Mouse (Mus musculus): ENCODE measurements around the gene Gm438. TPM values are rescaled to one million over a fixed set of nuclear protein-coding genes. Genes with fewer than 3 reads are reported as not detected.

Gm438 gene
- total and polyA plus RNA-seq, 3 experiments = not detected

Other genes starting within 250 kb of the Gm438 start
- not detected in 2 replicates for gene Gm13124, start 221.4 kb downstream of the Gm438 start, total RNA-seq (2012; rRNA removed)
- not detected in 2 replicates for gene Gm13124, start 221.4 kb downstream of the Gm438 start, total RNA-seq (2014; rRNA removed)
- not detected in 2 replicates for gene Gm13124, start 221.4 kb downstream of the Gm438 start, polyA plus RNA-seq (2012; ENCODE audit: insufficient read length, low read depth)
- not detected in 2 replicates for gene Aadacl4, start 172.9 kb downstream of the Gm438 start, total RNA-seq (2012; rRNA removed)
- not detected in 2 replicates for gene Aadacl4, start 172.9 kb downstream of the Gm438 start, total RNA-seq (2014; rRNA removed)
- gene Aadacl4, start 172.9 kb downstream of the Gm438 start, polyA plus RNA-seq (2012; ENCODE audit: insufficient read length, low read depth) = not detected in 2 replicates
- not detected in 2 replicates for gene Gm436, start 100.2 kb downstream of the Gm438 start, total RNA-seq (2012; rRNA removed)
- gene Gm436, start 100.2 kb downstream of the Gm438 start, total RNA-seq (2014; rRNA removed) = not detected in 2 replicates
- gene Gm436, start 100.2 kb downstream of the Gm438 start, polyA plus RNA-seq (2012; ENCODE audit: insufficient read length, low read depth) = not detected in 2 replicates
- not detected in 2 replicates for gene Gm13178, start 65.2 kb downstream of the Gm438 start, total RNA-seq (2012; rRNA removed)
- not detected in 2 replicates for gene Gm13178, start 65.2 kb downstream of the Gm438 start, total RNA-seq (2014; rRNA removed)
- not detected in 2 replicates for gene Gm13178, start 65.2 kb downstream of the Gm438 start, polyA plus RNA-seq (2012; ENCODE audit: insufficient read length, low read depth)
- gene Dhrs3, start 106.2 kb upstream of the Gm438 start, total RNA-seq (2012; rRNA removed) = 24.4 and 37.7 TPM in 2 replicates
- 8.7 and 10.5 TPM in 2 replicates for gene Dhrs3, start 106.2 kb upstream of the Gm438 start, total RNA-seq (2014; rRNA removed)
- 7.8 and 7.9 TPM in 2 replicates for gene Dhrs3, start 106.2 kb upstream of the Gm438 start, polyA plus RNA-seq (2012; ENCODE audit: insufficient read length, low read depth)

Data from CH12.LX (cell line).